Mouse (Mus musculus): ENCODE results near the gene Pak1ip1.

DNA sequence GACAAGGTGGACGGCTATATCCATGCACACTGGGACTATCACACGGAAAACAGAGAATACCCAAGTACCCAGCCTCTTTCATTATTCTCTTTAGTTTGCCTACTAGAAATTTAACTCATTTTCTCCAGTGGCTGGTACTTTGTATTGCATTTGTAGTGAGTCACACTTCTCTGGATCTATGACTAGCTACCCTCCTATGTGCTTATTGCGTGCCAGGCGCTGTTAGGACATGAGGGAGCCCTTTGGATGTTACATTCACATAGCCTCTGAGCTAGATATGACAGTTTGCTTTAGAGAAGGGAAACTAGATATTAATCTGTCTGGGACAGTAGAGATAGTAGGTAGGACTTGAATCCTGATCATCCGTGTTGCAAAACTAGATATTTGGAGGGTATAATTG, 14.7 kb upstream of the Pak1ip1 start:
- TF ChIP-seq POLR2A (IDR thresholded peaks at IDR 0.05; ENCODE audit: borderline replicate concordance, insufficient read depth, low read length) (no peak), CTCF (IDR thresholded peaks at IDR 0.05; ENCODE audit: borderline replicate concordance, insufficient read depth, low read depth, low read length) (no peak)

Measured in cerebellum, adult 2 months (tissue).